Mouse (Mus musculus): ENCODE measurements around the gene Dnajc13. TPM values are rescaled to one million over a fixed set of nuclear protein-coding genes. Genes with fewer than 3 reads are reported as not detected.

Gene Dnajc13
- polyA plus RNA-seq, 1 experiment from 2014 or later: 21.0 TPM

- H3K36me3 ChIP-seq (ENCODE audit: control insufficient read depth, insufficient read depth, low read length): peaks cover 20% of the 10 kb centered on the region
- no peak overlapping the region for H3K4me3 ChIP-seq (ENCODE audit: low read depth, low read length)
- no peak overlapping the region for H3K4me2 ChIP-seq (ENCODE audit: low read length)
- H3K9me3 ChIP-seq (replicated peaks; ENCODE audit: control insufficient read depth, low read length, poor library complexity, severe bottlenecking): no peaks in the 10 kb centered on the region
- WGBS: 95% methylated on average over 3 of the region's 3 CpGs
- no peaks in the 10 kb centered on the region for H3K27me3 ChIP-seq (ENCODE audit: control insufficient read depth, insufficient read depth, low read depth, low read length)
- ATAC-seq: no peak
- H3K27ac ChIP-seq (ENCODE audit: low read length): no peak overlapping the region
- no peak overlapping the region for H3K9ac ChIP-seq (ENCODE audit: low read depth, low read length)
- H3K4me1 ChIP-seq (ENCODE audit: control insufficient read depth, insufficient read depth, low read length): no peaks in the 10 kb centered on the region
Observed at GRCm38 (mm10) chr9:104211402-104211801, 51.3 kb downstream of the Dnajc13 start.

GRCm38 (mm10) chr9:104203851-104204250 lies 58.9 kb downstream of the Dnajc13 start:
- no peak for ATAC-seq
- H3K9ac ChIP-seq (ENCODE audit: low read depth, low read length): no peak overlapping the region
- H3K27ac ChIP-seq (ENCODE audit: low read length): no peak overlapping the region
- H3K4me2 ChIP-seq (ENCODE audit: low read length): no peak overlapping the region
- no peaks in the 10 kb centered on the region for H3K9me3 ChIP-seq (replicated peaks; ENCODE audit: control insufficient read depth, low read length, poor library complexity, severe bottlenecking)
- H3K4me3 ChIP-seq (ENCODE audit: low read depth, low read length): no peak overlapping the region
- 79% methylated on average over 3 of the region's 3 CpGs for WGBS
- H3K4me1 ChIP-seq (ENCODE audit: control insufficient read depth, insufficient read depth, low read length): no peaks in the 10 kb centered on the region
- H3K36me3 ChIP-seq (ENCODE audit: control insufficient read depth, insufficient read depth, low read length): peaks cover 30% of the 10 kb centered on the region
- H3K27me3 ChIP-seq (ENCODE audit: control insufficient read depth, insufficient read depth, low read depth, low read length): no peaks in the 10 kb centered on the region

DNA sequence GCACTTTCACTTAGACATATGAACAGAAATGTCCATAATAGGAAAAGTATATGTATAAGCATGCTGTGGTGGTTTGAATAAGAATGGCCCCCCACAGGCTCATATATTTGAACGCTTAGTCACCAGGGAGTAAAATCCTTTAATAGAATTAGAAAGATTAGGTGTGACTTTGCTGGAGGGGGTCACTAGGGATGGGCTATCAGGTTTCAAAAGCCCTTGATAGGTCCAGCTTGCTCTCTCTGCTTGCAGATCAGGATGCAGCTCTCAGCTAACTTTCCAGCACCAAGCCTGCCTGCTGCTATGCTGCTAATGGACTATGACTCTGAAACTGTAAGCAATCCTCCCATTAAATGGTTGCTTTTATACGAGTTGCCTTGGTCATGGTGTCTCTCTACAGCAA lies 68.2 kb downstream of the Dnajc13 start:
- no peak overlapping the region for H3K4me2 ChIP-seq (ENCODE audit: low read length)
- no peak overlapping the region for H3K4me3 ChIP-seq (ENCODE audit: low read depth, low read length)
- H3K36me3 ChIP-seq (ENCODE audit: control insufficient read depth, insufficient read depth, low read length): peaks cover 30% of the 10 kb centered on the region
- no peak for ATAC-seq
- H3K9me3 ChIP-seq (replicated peaks; ENCODE audit: control insufficient read depth, low read length, poor library complexity, severe bottlenecking): no peaks in the 10 kb centered on the region
- H3K27me3 ChIP-seq (ENCODE audit: control insufficient read depth, insufficient read depth, low read depth, low read length): no peaks in the 10 kb centered on the region
- no peaks in the 10 kb centered on the region for H3K4me1 ChIP-seq (ENCODE audit: control insufficient read depth, insufficient read depth, low read length)
- 37% methylated on average over 2 of the region's 2 CpGs for WGBS
- H3K9ac ChIP-seq (ENCODE audit: low read depth, low read length): no peak overlapping the region
- no peak overlapping the region for H3K27ac ChIP-seq (ENCODE audit: low read length)

DNA sequence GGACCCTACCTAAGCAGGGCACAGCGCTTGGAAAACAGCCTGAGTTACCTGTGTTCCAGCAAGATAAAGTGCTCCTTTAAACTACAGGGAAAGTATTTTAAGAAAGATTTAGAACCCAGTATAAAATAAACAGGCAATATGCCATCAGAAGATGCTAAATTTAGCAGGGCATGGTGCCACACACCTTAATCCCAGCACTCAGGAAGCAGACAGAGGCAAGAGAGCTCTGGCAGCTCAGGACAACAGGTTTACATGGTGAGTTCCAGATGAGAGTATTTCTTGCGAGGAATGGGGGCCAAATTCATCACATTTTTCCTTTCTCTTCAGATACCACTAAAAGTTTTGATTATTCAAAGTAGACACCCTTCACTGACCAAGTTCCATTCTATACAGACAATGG lies 68.8 kb downstream of the Dnajc13 start:
- ATAC-seq: no peak
- no peak overlapping the region for H3K27ac ChIP-seq (ENCODE audit: low read length)
- no peaks in the 10 kb centered on the region for H3K27me3 ChIP-seq (ENCODE audit: control insufficient read depth, insufficient read depth, low read depth, low read length)
- H3K4me2 ChIP-seq (ENCODE audit: low read length): no peak overlapping the region
- no peak overlapping the region for H3K9ac ChIP-seq (ENCODE audit: low read depth, low read length)
- 89% methylated on average over 2 of the region's 2 CpGs for WGBS
- no peaks in the 10 kb centered on the region for H3K9me3 ChIP-seq (replicated peaks; ENCODE audit: control insufficient read depth, low read length, poor library complexity, severe bottlenecking)
- H3K4me1 ChIP-seq (ENCODE audit: control insufficient read depth, insufficient read depth, low read length): no peaks in the 10 kb centered on the region
- peaks cover 33% of the 10 kb centered on the region for H3K36me3 ChIP-seq (ENCODE audit: control insufficient read depth, insufficient read depth, low read length)
- no peak overlapping the region for H3K4me3 ChIP-seq (ENCODE audit: low read depth, low read length)

DNA sequence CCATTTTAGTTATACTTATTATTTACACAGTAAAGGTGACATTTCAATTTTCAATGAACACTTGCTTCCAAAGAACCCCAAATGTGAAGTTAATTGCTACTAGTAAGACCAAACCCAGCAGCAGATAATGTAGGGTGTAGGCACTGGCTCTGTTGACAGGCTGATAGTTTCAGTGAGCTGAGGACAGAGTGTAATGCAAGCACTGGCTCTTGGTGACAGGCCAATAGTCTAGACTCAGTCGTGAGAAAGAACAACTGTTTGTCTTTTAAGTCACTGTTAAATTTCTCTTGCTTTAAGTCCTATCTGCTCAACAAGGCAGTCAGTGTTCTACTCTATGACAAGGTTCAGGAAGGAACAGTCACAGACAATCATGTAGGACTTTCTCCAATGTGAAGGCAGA lies 69.4 kb downstream of the Dnajc13 start:
- no peaks in the 10 kb centered on the region for H3K9me3 ChIP-seq (replicated peaks; ENCODE audit: control insufficient read depth, low read length, poor library complexity, severe bottlenecking)
- 93% methylated on average over 1 of the region's 1 CpGs for WGBS
- H3K27me3 ChIP-seq (ENCODE audit: control insufficient read depth, insufficient read depth, low read depth, low read length): no peaks in the 10 kb centered on the region
- H3K36me3 ChIP-seq (ENCODE audit: control insufficient read depth, insufficient read depth, low read length): peaks cover 31% of the 10 kb centered on the region
- no peak for ATAC-seq
- H3K9ac ChIP-seq (ENCODE audit: low read depth, low read length): no peak overlapping the region
- no peak overlapping the region for H3K4me3 ChIP-seq (ENCODE audit: low read depth, low read length)
- H3K4me1 ChIP-seq (ENCODE audit: control insufficient read depth, insufficient read depth, low read length): no peaks in the 10 kb centered on the region
- H3K4me2 ChIP-seq (ENCODE audit: low read length): no peak overlapping the region
- no peak overlapping the region for H3K27ac ChIP-seq (ENCODE audit: low read length)

GRCm38 (mm10) chr9:104192513-104192912 lies 70.2 kb downstream of the Dnajc13 start:
- peaks cover 28% of the 10 kb centered on the region for H3K36me3 ChIP-seq (ENCODE audit: control insufficient read depth, insufficient read depth, low read length)
- H3K9me3 ChIP-seq (replicated peaks; ENCODE audit: control insufficient read depth, low read length, poor library complexity, severe bottlenecking): no peaks in the 10 kb centered on the region
- ATAC-seq: no peak
- H3K4me1 ChIP-seq (ENCODE audit: control insufficient read depth, insufficient read depth, low read length): no peaks in the 10 kb centered on the region
- H3K9ac ChIP-seq (ENCODE audit: low read depth, low read length): no peak overlapping the region
- no peak overlapping the region for H3K4me3 ChIP-seq (ENCODE audit: low read depth, low read length)
- no peak overlapping the region for H3K4me2 ChIP-seq (ENCODE audit: low read length)
- no peaks in the 10 kb centered on the region for H3K27me3 ChIP-seq (ENCODE audit: control insufficient read depth, insufficient read depth, low read depth, low read length)
- WGBS: 97% methylated on average over 6 of the region's 6 CpGs
- no peak overlapping the region for H3K27ac ChIP-seq (ENCODE audit: low read length)

DNA sequence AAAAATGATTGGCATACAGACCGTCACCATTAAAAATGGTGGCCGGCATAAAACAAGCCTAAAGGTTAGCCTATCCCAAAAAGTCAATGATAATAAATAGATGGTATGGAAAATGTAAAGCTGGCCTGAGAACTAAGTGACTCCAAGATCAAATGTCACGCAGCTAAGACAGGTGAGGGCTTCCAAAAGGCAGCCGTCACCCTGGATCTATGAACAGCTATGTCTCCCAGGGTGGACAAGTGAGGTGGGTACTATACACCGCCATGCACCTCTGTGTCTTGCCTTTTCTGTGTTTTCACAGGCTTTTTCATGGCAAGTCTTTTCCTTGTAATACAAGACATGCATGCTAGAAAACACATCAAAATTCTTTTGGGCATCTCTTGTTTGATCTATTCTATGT lies 73.1 kb downstream of the Dnajc13 start:
- H3K27ac ChIP-seq (ENCODE audit: low read length): no peak overlapping the region
- no peaks in the 10 kb centered on the region for H3K27me3 ChIP-seq (ENCODE audit: control insufficient read depth, insufficient read depth, low read depth, low read length)
- no peaks in the 10 kb centered on the region for H3K4me1 ChIP-seq (ENCODE audit: control insufficient read depth, insufficient read depth, low read length)
- H3K36me3 ChIP-seq (ENCODE audit: control insufficient read depth, insufficient read depth, low read length): peaks cover 21% of the 10 kb centered on the region
- H3K9ac ChIP-seq (ENCODE audit: low read depth, low read length): no peak overlapping the region
- 99% methylated on average over 5 of the region's 5 CpGs for WGBS
- H3K4me3 ChIP-seq (ENCODE audit: low read depth, low read length): no peak overlapping the region
- no peak overlapping the region for H3K4me2 ChIP-seq (ENCODE audit: low read length)
- no peaks in the 10 kb centered on the region for H3K9me3 ChIP-seq (replicated peaks; ENCODE audit: control insufficient read depth, low read length, poor library complexity, severe bottlenecking)
- ATAC-seq: no peak

DNA sequence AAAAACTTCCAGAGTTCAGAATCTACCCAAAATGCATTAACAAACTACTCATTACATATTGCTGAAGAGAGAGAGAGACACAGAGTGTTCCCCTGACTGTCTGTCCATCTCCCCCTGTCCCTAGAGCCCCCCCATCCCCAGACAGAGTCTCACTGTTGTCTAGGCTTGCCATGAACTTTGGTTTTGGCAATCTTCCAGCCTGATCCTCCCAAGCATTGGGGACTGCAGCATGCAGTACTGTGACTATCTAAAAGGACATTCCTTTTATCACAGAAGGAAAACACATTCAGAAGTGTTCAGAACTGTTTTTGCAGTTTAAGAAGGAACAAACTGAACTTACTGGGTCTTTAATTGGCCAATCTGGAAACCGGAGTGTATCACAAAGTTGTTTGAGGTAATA lies 74.0 kb downstream of the Dnajc13 start:
- Histone ChIP-seq H3K9me3 (replicated peaks; ENCODE audit: control insufficient read depth, low read length, poor library complexity, severe bottlenecking) (no peaks in the 10 kb centered on the region), H3K27ac (ENCODE audit: low read length) (no peak overlapping the region), H3K4me2 (ENCODE audit: low read length) (no peak overlapping the region), H3K4me1 (ENCODE audit: control insufficient read depth, insufficient read depth, low read length) (no peaks in the 10 kb centered on the region), H3K9ac (ENCODE audit: low read depth, low read length) (no peak overlapping the region), H3K4me3 (ENCODE audit: low read depth, low read length) (no peak overlapping the region), H3K27me3 (ENCODE audit: control insufficient read depth, insufficient read depth, low read depth, low read length) (no peaks in the 10 kb centered on the region), H3K36me3 (ENCODE audit: control insufficient read depth, insufficient read depth, low read length) (peaks cover 21% of the 10 kb centered on the region)
- ATAC-seq: no peak
- WGBS: 92% methylated on average over 1 of the region's 1 CpGs

GRCm38 (mm10) chr9:104187028-104187427 lies 75.7 kb downstream of the Dnajc13 start:
- Histone ChIP-seq H3K9me3 (replicated peaks; ENCODE audit: control insufficient read depth, low read length, poor library complexity, severe bottlenecking) (no peaks in the 10 kb centered on the region), H3K27ac (ENCODE audit: low read length) (no peak overlapping the region), H3K4me1 (ENCODE audit: control insufficient read depth, insufficient read depth, low read length) (no peaks in the 10 kb centered on the region), H3K9ac (ENCODE audit: low read depth, low read length) (no peak overlapping the region), H3K27me3 (ENCODE audit: control insufficient read depth, insufficient read depth, low read depth, low read length) (no peaks in the 10 kb centered on the region), H3K4me3 (ENCODE audit: low read depth, low read length) (no peak overlapping the region), H3K36me3 (ENCODE audit: control insufficient read depth, insufficient read depth, low read length) (peaks cover 21% of the 10 kb centered on the region), H3K4me2 (ENCODE audit: low read length) (no peak overlapping the region)
- 92% methylated on average over 5 of the region's 5 CpGs for WGBS
- ATAC-seq: no peak

DNA sequence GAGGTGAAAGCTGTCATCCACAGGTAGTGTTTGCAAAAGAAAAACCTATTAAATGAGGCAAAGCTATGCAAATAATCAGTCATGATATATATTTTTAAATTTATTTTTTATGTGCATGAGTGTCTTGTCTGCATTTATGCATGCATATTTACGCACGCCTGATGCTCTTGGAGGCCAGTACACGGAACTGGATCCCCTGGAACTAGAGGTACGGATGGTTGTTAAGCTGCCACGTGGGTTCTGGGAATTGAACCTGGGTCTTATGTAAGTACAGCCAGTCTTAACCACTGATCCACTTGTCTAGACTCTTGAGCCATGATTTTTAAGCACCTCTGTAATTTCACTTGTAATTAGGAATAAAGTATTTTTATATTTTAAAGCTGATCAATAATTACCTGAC lies 79.5 kb downstream of the Dnajc13 start:
- no peaks in the 10 kb centered on the region for H3K27me3 ChIP-seq (ENCODE audit: control insufficient read depth, insufficient read depth, low read depth, low read length)
- H3K4me3 ChIP-seq (ENCODE audit: low read depth, low read length): no peak overlapping the region
- no peak for ATAC-seq
- H3K36me3 ChIP-seq (ENCODE audit: control insufficient read depth, insufficient read depth, low read length): peaks cover 29% of the 10 kb centered on the region
- WGBS: 94% methylated on average over 5 of the region's 5 CpGs
- H3K27ac ChIP-seq (ENCODE audit: low read length): no peak overlapping the region
- no peak overlapping the region for H3K9ac ChIP-seq (ENCODE audit: low read depth, low read length)
- H3K4me1 ChIP-seq (ENCODE audit: control insufficient read depth, insufficient read depth, low read length): no peaks in the 10 kb centered on the region
- no peak overlapping the region for H3K4me2 ChIP-seq (ENCODE audit: low read length)
- H3K9me3 ChIP-seq (replicated peaks; ENCODE audit: control insufficient read depth, low read length, poor library complexity, severe bottlenecking): no peaks in the 10 kb centered on the region

Measured in midbrain, embryonic 16.5 days (tissue).